Mouse (Mus musculus): ENCODE data around the gene Ccdc71. TPM values are rescaled to one million over a fixed set of nuclear protein-coding genes. Genes with fewer than 3 reads are reported as not detected.

Gene Ccdc71
- 45.2 and 49.6 TPM in 2 replicates for polyA plus RNA-seq (2014; fragmentation: Nextera tagmentation; extraction: Ambion mirVana)

GRCm38 (mm10) chr9:108460319-108461178 is at the start of gene Ccdc71:
TSS of gene Ccdc71 (plus strand) at chr9:108460527.
- Histone ChIP-seq H3K9me3 (replicated peaks; ENCODE audit: control insufficient read depth, low read length) (no peaks in the 10 kb centered on the region), H3K4me2 (ENCODE audit: low read length) (peak within 1 kb of the TSS; percentile 86), H3K9ac (ENCODE audit: low read length) (peak within 1 kb of the TSS; percentile 77), H3K36me3 (ENCODE audit: control insufficient read depth, insufficient read depth, low read length) (peaks cover 27% of the 10 kb centered on the region), H3K27me3 (replicated peaks; ENCODE audit: control insufficient read depth, insufficient read depth, low read length) (no peaks in the 10 kb centered on the region), H3K27ac (ENCODE audit: low read depth, low read length) (peak within 1 kb of the TSS; percentile 58; the same call in 1 of the 2 replicates), H3K4me1 (ENCODE audit: control insufficient read depth, insufficient read depth, low read length) (peaks cover 11% of the 10 kb centered on the region), H3K4me3 (ENCODE audit: low read depth, low read length) (peak within 1 kb of the TSS; percentile 86)
- peak; percentile 90 for DNase-seq (ENCODE audit: low spot score)
- WGBS, result 1% methylated on average over 51 of the region's 52 CpGs
- ATAC-seq, result peak; percentile 89

- H3K4me1 ChIP-seq (ENCODE audit: control insufficient read depth, insufficient read depth, low read length), result no peaks in the 10 kb centered on the region; the same call in 1 of the 2 replicates
- ATAC-seq (no peak), DNase-seq (ENCODE audit: low spot score) (peak; percentile 61)
- H3K9ac ChIP-seq (ENCODE audit: low read length), result no peak overlapping the region
- WGBS, result 70% methylated on average over 9 of the region's 9 CpGs
- no peak overlapping the region for H3K4me2 ChIP-seq (ENCODE audit: low read length)
- H3K27ac ChIP-seq (ENCODE audit: low read depth, low read length), result 0 out of 2 replicates have a peak overlapping the region, but pooled peaks have one; percentile 39
- H3K36me3 ChIP-seq (ENCODE audit: control insufficient read depth, insufficient read depth, low read length), result no peaks in the 10 kb centered on the region
- no peaks in the 10 kb centered on the region for H3K27me3 ChIP-seq (replicated peaks; ENCODE audit: control insufficient read depth, insufficient read depth, low read length)
- H3K4me3 ChIP-seq (ENCODE audit: low read depth, low read length), result no peak overlapping the region
- no peaks in the 10 kb centered on the region for H3K9me3 ChIP-seq (replicated peaks; ENCODE audit: control insufficient read depth, low read length)
These were observed 48.9 kb upstream of the Ccdc71 start for GRCm38 (mm10) chr9:108411381-108411942.

- H3K9ac ChIP-seq (ENCODE audit: low read length), result no peak overlapping the region
- no peaks in the 10 kb centered on the region; the same call in 1 of the 2 replicates for H3K4me1 ChIP-seq (ENCODE audit: control insufficient read depth, insufficient read depth, low read length)
- H3K4me2 ChIP-seq (ENCODE audit: low read length), result no peak overlapping the region
- no peaks in the 10 kb centered on the region for H3K9me3 ChIP-seq (replicated peaks; ENCODE audit: control insufficient read depth, low read length)
- peak; percentile 15 for DNase-seq (ENCODE audit: low spot score)
- H3K36me3 ChIP-seq (ENCODE audit: control insufficient read depth, insufficient read depth, low read length), result no peaks in the 10 kb centered on the region
- WGBS, result 83% methylated on average over 1 of the region's 1 CpGs
- no peak overlapping the region for H3K27ac ChIP-seq (ENCODE audit: low read depth, low read length)
- ATAC-seq, result no peak
- no peaks in the 10 kb centered on the region for H3K27me3 ChIP-seq (replicated peaks; ENCODE audit: control insufficient read depth, insufficient read depth, low read length)
- no peak overlapping the region for H3K4me3 ChIP-seq (ENCODE audit: low read depth, low read length)
These were observed 48.1 kb upstream of the Ccdc71 start for GRCm38 (mm10) chr9:108412221-108412620.

- Histone ChIP-seq H3K36me3 (ENCODE audit: control insufficient read depth, insufficient read depth, low read length) (no peaks in the 10 kb centered on the region), H3K4me2 (ENCODE audit: low read length) (no peak within 1 kb of the TSS), H3K4me1 (ENCODE audit: control insufficient read depth, insufficient read depth, low read length) (no peaks in the 10 kb centered on the region), H3K27ac (ENCODE audit: low read depth, low read length) (no peak within 1 kb of the TSS), H3K9ac (ENCODE audit: low read length) (no peak within 1 kb of the TSS), H3K4me3 (ENCODE audit: low read depth, low read length) (no peak within 1 kb of the TSS), H3K27me3 (replicated peaks; ENCODE audit: control insufficient read depth, insufficient read depth, low read length) (no peaks in the 10 kb centered on the region), H3K9me3 (replicated peaks; ENCODE audit: control insufficient read depth, low read length) (no peaks in the 10 kb centered on the region)
- ATAC-seq (no peak), DNase-seq (ENCODE audit: low spot score) (no peak)
These were observed 31.9 kb upstream of the Ccdc71 start, which contains the start of gene Ccdc36 for GRCm38 (mm10) chr9:108428384-108428783. TSS of gene Ccdc36 (minus strand) at chr9:108428484.

- H3K27ac ChIP-seq (ENCODE audit: low read depth, low read length), result no peak overlapping the region
- H3K4me3 ChIP-seq (ENCODE audit: low read depth, low read length), result 0 out of 2 replicates have a peak overlapping the region, but pooled peaks have one; percentile 9
- DNase-seq (ENCODE audit: low spot score) (peak; percentile 58), ATAC-seq (peak; percentile 44; the same call in 1 of the 2 replicates)
- H3K36me3 ChIP-seq (ENCODE audit: control insufficient read depth, insufficient read depth, low read length), result no peaks in the 10 kb centered on the region
- no peaks in the 10 kb centered on the region for H3K27me3 ChIP-seq (replicated peaks; ENCODE audit: control insufficient read depth, insufficient read depth, low read length)
- no peaks in the 10 kb centered on the region for H3K9me3 ChIP-seq (replicated peaks; ENCODE audit: control insufficient read depth, low read length)
- WGBS, result 61% methylated on average over 32 of the region's 32 CpGs
- peak overlapping the region; percentile 21; the same call in 1 of the 2 replicates for H3K9ac ChIP-seq (ENCODE audit: low read length)
- peak overlapping the region; percentile 38; the same call in 1 of the 2 replicates for H3K4me2 ChIP-seq (ENCODE audit: low read length)
- no peaks in the 10 kb centered on the region for H3K4me1 ChIP-seq (ENCODE audit: control insufficient read depth, insufficient read depth, low read length)
These were observed 28.8 kb upstream of the Ccdc71 start for GRCm38 (mm10) chr9:108431431-108432067.

GRCm38 (mm10) chr9:108436182-108436581 is 24.1 kb upstream of the Ccdc71 start, which contains the start of gene BC048562:
TSS of gene BC048562 (plus strand) at chr9:108436482.
- 58% methylated on average over 3 of the region's 3 CpGs for WGBS
- H3K4me2 ChIP-seq (ENCODE audit: low read length), result no peak within 1 kb of the TSS

GRCm38 (mm10) chr9:108439176-108439575 is 21.2 kb upstream of the Ccdc71 start:
- Histone ChIP-seq H3K36me3 (ENCODE audit: control insufficient read depth, insufficient read depth, low read length) (no peaks in the 10 kb centered on the region), H3K4me1 (ENCODE audit: control insufficient read depth, insufficient read depth, low read length) (no peaks in the 10 kb centered on the region), H3K27me3 (replicated peaks; ENCODE audit: control insufficient read depth, insufficient read depth, low read length) (no peaks in the 10 kb centered on the region), H3K9me3 (replicated peaks; ENCODE audit: control insufficient read depth, low read length) (no peaks in the 10 kb centered on the region), H3K9ac (ENCODE audit: low read length) (no peak overlapping the region), H3K4me3 (ENCODE audit: low read depth, low read length) (no peak overlapping the region), H3K4me2 (ENCODE audit: low read length) (no peak overlapping the region), H3K27ac (ENCODE audit: low read depth, low read length) (no peak overlapping the region)
- ATAC-seq (no peak), DNase-seq (ENCODE audit: low spot score) (peak; percentile 60)
- 80% methylated on average over 6 of the region's 6 CpGs for WGBS

More at GRCm38 (mm10) chr9:108436182-108436581, 24.1 kb upstream of the Ccdc71 start, which contains the start of gene BC048562:
- H3K9ac ChIP-seq (ENCODE audit: low read length), result no peak within 1 kb of the TSS
- H3K4me3 ChIP-seq (ENCODE audit: low read depth, low read length), result no peak within 1 kb of the TSS
- no peaks in the 10 kb centered on the region for H3K9me3 ChIP-seq (replicated peaks; ENCODE audit: control insufficient read depth, low read length)
- H3K36me3 ChIP-seq (ENCODE audit: control insufficient read depth, insufficient read depth, low read length), result no peaks in the 10 kb centered on the region
- H3K27me3 ChIP-seq (replicated peaks; ENCODE audit: control insufficient read depth, insufficient read depth, low read length), result no peaks in the 10 kb centered on the region
- no peaks in the 10 kb centered on the region for H3K4me1 ChIP-seq (ENCODE audit: control insufficient read depth, insufficient read depth, low read length)
- ATAC-seq, result no peak
- no peak within 1 kb of the TSS for H3K27ac ChIP-seq (ENCODE audit: low read depth, low read length)
- no peak for DNase-seq (ENCODE audit: low spot score)

- no peak overlapping the region for H3K27ac ChIP-seq (ENCODE audit: low read depth, low read length)
- H3K9me3 ChIP-seq (replicated peaks; ENCODE audit: control insufficient read depth, low read length), result no peaks in the 10 kb centered on the region
- H3K4me3 ChIP-seq (ENCODE audit: low read depth, low read length), result no peak overlapping the region
- H3K27me3 ChIP-seq (replicated peaks; ENCODE audit: control insufficient read depth, insufficient read depth, low read length), result no peaks in the 10 kb centered on the region
- ATAC-seq, result no peak
- no peak overlapping the region for H3K4me2 ChIP-seq (ENCODE audit: low read length)
- no peak overlapping the region for H3K9ac ChIP-seq (ENCODE audit: low read length)
- 79% methylated on average over 5 of the region's 5 CpGs for WGBS
- H3K36me3 ChIP-seq (ENCODE audit: control insufficient read depth, insufficient read depth, low read length), result no peaks in the 10 kb centered on the region
- H3K4me1 ChIP-seq (ENCODE audit: control insufficient read depth, insufficient read depth, low read length), result no peaks in the 10 kb centered on the region
- DNase-seq (ENCODE audit: low spot score), result no peak
These were observed 19.8 kb upstream of the Ccdc71 start for GRCm38 (mm10) chr9:108440485-108440884.

All from forebrain, embryonic 14.5 days (tissue).